Mouse (Mus musculus) left cerebral cortex, adult 8-10 months (tissue): Measurements from ENCODE around the gene Bclaf1. TPM values are rescaled to one million over a fixed set of nuclear protein-coding genes. Genes with fewer than 3 reads are reported as not detected.
A peak's percentile ranks its signal among the peaks of the same experiment; 100 is the strongest.

Source experiments
- DNase-seq, 2 experiments: peaks; one replicate each; pipeline ENCODE4 v3.0.0; 2022; ENCODE audit warnings: low spot score in 2 of 2
- total RNA-seq, 4 experiments: library from RNA; stranded (reverse); gene quantifications; 2 replicates each; pipeline ENCODE4 v1.2.4; 2022

The Bclaf1 gene
- total RNA-seq, 4 experiments from 2014 or later: 121 to 128 (median 124) TPM

- no peak for DNase-seq
Observed at GRCm38 (mm10) chr10:20314797-20315196, 2.5 kb downstream of the Bclaf1 start.

DNA sequence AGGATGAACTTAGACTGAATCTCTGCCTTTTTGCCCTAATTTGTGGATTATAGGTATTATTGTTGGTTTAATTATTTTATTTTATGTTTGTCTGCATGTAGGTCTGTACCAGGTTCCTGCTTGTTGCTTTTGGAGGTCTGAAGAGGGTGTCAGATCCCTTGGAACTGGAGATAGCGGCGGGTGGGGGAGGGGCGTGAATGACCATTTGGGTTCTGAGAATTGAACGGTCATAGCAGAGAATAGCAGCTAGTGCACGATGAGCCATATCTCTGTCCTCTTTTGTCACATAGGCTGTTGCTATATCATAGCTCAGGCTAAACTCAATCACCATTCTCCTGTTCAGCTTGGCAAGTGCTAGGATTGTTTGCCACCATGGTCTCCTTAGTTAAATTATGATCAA is 5.2 kb downstream of the Bclaf1 start:
- no peak for DNase-seq

GRCm38 (mm10) chr10:20326226-20326625 is 14.0 kb downstream of the Bclaf1 start:
- DNase-seq: no peak

DNA sequence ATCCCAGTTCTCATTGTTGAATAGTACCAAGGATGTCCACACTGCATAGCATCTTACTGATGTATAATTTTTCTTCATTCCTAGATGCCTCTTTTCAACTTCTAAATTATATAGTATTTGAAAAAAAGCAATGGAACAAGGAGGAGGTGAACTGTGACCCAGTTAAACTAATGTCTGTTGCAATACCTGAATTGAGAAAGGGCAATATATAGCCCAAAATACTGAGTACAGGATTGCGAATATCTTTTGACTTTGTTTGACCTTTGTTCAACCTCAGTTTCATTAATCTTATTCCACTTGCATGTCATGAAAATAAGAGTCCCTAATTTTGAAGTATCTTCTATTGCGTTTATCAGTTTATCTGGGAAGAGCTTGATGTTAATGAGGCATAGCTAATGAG is 19.0 kb downstream of the Bclaf1 start:
- DNase-seq: no peak

DNA sequence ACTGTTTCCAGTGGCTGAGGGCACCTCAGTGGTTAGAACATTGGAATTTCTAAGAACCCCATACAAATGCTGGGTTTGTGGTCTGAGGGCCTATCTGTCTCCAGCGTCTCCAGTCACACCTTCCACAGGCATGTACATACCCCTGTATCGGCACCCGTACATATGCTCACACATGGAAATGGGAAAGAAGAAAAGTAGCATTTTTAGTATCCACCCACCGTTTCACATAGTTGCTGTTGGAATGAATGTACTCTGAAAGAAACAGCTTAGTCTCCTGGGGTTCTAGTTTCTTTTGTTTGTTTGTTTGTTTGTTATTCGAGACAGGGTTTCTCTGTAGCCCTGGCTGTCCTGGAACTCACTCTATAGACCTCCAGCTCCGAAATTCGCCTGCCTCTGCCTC is 25.6 kb downstream of the Bclaf1 start:
- no peak for DNase-seq

DNA sequence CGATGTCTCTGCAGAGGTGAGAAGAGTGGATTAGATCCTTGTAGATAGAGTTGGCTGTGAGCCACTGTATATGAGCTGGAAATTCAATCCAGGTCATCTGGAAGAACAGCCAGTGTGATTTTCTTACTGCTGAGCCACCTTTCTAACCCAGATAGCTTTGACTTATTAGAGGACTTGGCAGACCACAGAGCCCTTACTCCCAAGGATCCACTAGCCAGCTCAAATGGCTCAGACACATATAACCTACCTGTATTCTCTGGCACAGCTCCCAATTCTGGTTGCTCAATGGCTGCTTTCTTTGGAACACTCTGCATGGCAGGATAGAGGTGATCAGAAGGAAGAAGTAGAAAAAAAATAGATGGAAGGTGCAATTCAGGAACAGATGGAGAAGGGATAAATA is 33.5 kb downstream of the Bclaf1 start:
- DNase-seq: no peak

DNA sequence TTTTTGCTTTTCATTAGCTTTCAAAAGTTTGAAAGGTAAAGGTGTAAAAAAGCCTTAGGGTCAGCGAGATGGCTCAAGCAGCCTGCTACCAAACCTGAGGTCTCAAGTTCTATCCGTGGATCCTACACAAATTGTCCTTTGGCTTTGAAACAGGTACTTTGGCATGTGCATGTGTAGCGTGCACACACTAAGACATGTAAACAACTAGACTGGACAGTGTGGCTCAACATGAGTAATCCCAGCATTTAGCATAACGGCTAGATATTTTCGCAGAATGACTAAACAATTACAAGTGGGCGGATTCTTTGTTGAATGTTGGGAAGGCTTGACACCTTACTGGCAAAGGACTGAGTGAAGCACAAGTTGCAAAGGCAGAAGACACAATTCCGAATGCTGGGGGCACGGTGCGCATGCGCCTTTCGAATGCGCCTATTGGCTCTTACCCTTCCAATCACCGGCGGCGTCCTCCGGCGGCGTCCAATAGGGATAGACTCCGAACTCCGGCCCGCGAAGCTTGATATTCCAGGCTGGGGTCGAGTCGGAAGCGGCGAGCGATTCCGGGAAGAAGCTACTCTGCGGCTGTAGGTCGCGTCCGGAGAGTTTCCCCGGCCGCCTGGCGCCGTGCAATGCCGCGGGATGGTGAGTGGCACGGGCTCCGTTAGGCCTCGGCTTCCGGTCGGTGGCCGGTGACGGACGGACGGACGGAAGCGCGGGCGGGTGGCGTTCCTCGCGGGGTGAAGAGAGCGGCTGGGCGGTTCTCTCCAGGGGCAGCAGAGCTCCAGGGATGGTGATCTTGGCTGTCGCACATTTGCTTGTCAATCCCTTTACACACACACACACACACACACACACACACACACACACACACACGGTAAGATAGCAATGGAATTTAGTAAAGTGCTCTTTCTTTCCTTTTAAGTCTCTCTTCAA is 35.3 kb downstream of the Bclaf1 start, which contains the start of gene Mtfr2:
Gene Mtfr2, plus strand, starts transcription at position 486 of the 930 bp plus-strand sequence.
- peak; percentile 86 to 89 for DNase-seq

GRCm38 (mm10) chr10:20348894-20349293 is 36.6 kb downstream of the Bclaf1 start:
- no peak for DNase-seq

- no peak for DNase-seq
Observed at GRCm38 (mm10) chr10:20361542-20362449, 49.5 kb downstream of the Bclaf1 start.

DNA sequence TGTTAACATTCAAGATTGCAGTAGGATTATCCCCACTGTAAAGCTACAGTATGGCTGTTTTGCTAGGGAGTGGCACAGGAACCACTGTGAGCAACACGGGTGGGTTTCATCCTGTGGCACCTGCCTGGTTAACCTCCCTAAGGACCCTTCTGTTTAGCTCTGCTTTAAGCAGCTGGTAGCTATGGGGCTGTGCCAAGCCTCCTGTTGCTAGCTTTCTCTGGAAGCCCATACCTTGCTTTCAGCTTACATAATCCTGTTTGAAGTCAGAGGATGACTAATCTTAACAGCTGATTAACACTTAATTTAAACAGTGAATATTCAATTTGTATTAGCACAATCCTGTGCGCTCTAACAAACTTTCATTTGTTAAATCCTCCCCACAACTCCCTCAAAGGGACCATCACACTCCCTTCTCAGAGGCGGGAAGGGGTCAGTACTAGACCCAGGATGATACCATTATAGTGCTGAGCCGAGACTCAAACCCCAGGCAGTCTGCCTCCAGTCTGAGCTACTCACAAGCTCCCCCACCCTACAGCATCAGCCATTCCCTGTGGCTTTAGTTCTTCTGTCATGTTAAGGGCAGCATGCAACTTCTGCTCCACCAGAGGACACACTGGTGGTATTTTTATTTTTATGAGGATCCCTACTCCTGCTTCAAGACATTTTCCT is 50.3 kb downstream of the Bclaf1 start:
- no peak for DNase-seq

GRCm38 (mm10) chr10:20372046-20372445 is 59.8 kb downstream of the Bclaf1 start:
- no peak for DNase-seq

GRCm38 (mm10) chr10:20377621-20378020 is 65.4 kb downstream of the Bclaf1 start:
- DNase-seq: no peak

DNA sequence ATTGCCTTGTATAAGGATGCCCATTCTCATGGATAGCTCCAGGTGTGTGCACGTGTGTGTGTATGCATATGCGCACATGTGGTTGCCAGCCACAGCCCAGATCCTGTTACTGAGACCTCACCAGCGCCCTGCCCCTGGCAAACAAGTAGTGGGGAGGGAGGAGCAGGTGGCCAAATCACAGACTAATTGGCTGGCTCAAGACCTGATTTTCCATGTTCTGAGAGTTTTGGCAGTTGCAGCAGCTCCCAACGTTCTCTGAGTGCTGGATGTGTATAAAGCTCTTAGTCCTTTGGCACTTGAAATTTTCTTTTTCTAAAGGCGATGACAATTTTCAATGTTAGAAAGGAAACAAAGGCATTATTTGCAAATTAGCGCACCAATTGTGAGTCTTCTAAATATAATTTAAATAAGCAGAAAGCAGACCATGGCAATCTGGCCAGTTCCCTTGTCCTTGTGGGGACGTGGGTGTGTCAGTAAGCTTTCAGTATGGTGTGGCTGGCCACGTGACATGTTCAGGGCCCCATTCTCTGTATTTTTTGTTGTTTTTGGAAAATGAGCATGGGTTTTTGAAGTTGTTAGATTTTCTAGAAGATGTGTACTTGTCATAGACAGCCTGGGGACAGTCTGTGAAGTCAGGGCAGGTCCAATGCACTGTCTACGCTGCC is 66.9 kb downstream of the Bclaf1 start:
- DNase-seq: no peak

DNA sequence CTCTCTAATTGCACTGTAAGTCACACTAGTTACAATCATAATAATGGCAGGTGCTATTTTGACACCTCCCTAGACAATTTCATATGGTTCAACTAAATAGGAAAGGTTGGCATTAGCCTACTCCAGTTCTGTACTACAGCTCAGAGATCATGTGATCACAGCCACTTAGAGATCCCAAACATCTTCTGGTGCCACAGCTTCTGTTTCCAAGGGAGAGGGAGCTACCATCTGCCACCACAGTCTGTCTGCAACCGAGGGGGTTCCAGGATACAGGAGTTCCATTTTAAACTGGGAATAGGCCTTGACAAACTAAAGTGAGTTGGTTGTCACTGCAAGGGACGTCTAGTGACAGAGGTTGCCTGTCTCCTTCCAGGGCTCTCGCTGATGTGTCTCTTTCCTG is 68.5 kb downstream of the Bclaf1 start:
- peak in 1 of 2 experiments; percentile 34 for DNase-seq

- no peak for DNase-seq
Observed at GRCm38 (mm10) chr10:20381352-20381751, 69.1 kb downstream of the Bclaf1 start.

GRCm38 (mm10) chr10:20382807-20383419 is 70.6 kb downstream of the Bclaf1 start:
- DNase-seq: no peak

DNA sequence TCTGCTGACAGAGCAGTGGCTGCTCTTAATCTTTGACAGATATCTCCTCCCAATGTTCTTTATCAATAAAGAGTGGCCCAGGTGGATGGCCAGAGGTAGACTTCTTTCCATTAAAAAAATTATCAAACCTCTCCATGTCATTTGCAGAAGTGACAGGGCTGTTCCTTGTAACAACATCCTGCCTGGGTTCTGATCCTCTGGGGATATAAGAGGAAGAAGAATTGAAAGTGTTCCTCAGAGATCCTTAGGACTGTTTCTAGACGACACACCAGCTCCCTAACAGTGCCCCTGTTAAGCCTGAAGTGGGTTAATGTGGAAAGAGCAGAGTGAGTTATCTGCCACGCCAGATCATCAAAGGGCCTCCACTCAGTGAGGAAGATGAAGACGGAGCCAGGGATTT is 78.3 kb downstream of the Bclaf1 start:
- no peak for DNase-seq
